Mouse (Mus musculus) MEL (cell line): ENCODE results near the gene Sox5. TPM values are rescaled to one million over a fixed set of nuclear protein-coding genes. Genes with fewer than 3 reads are reported as not detected.

Experiments used
- DNase-seq: peaks from one replicate; pipeline ENCODE4 v3.0.0; 2011; ENCODE audit warnings: low read depth, low spot score
- H3K27ac ChIP-seq: 2 replicates; pipeline ENCODE4 v1.5.1; 2012; ENCODE audit warnings: low read depth, mild to moderate bottlenecking, control low read depth, low read length, moderate library complexity; ENCODE audit not compliant: control insufficient read depth
- H3K27me3 ChIP-seq, 2 experiments: fragments of 150-350 bp in 1 of 2; sonication (generic) in 1 of 2; 2 replicates each; pipeline ENCODE4 v1.6.1; 2012; ENCODE audit warnings: low read length in 2 of 2, mild to moderate bottlenecking in 2 of 2, improper control_type of control experiment in 1 of 2, moderate library complexity in 1 of 2; ENCODE audit not compliant: insufficient read depth in 2 of 2, control insufficient read depth in 1 of 2
- H3K36me3 ChIP-seq, 2 experiments: 2 replicates each; pipeline ENCODE4 v1.6.1; 2012 to 2014; ENCODE audit warnings: low read length in 2 of 2, improper control_type of control experiment in 1 of 2, inconsistent platforms in 1 of 2, mild to moderate bottlenecking in 1 of 2; ENCODE audit not compliant: insufficient read depth in 2 of 2, control insufficient read depth in 1 of 2
- H3K4me1 ChIP-seq, 2 experiments: fragments of 150-350 bp in 1 of 2; sonication (generic) in 1 of 2; 2 replicates each; pipeline ENCODE4 v1.6.1; 2012; ENCODE audit warnings: low read length in 2 of 2, improper control_type of control experiment in 1 of 2, mild to moderate bottlenecking in 1 of 2; ENCODE audit not compliant: insufficient read depth in 2 of 2, control insufficient read depth in 1 of 2
- H3K4me3 ChIP-seq, 2 experiments: fragments of 150-350 bp in 1 of 2; sonication (generic) in 1 of 2; 2 replicates each; pipeline ENCODE4 v1.5.1; 2012; ENCODE audit warnings: low read depth in 2 of 2, low read length in 2 of 2, mild to moderate bottlenecking in 2 of 2, moderate library complexity in 2 of 2, control low read depth in 1 of 2, improper control_type of control experiment in 1 of 2; ENCODE audit not compliant: control insufficient read depth in 1 of 2, insufficient read depth in 1 of 2
- H3K79me2 ChIP-seq: 2 replicates; pipeline ENCODE4 v1.6.1; 2012; ENCODE audit warnings: mild to moderate bottlenecking, low read length, moderate library complexity; ENCODE audit not compliant: control insufficient read depth, poor library complexity, insufficient read depth
- H3K9ac ChIP-seq: 2 replicates; pipeline ENCODE4 v1.6.1; 2012; ENCODE audit warnings: low read depth, mild to moderate bottlenecking, control low read depth, low read length, moderate library complexity; ENCODE audit not compliant: control insufficient read depth, poor library complexity, severe bottlenecking
- H3K9me3 ChIP-seq: fragments of 150-350 bp; sonication (generic); replicated peaks from 2 replicates; pipeline ENCODE4 v1.6.1; 2012; ENCODE audit warnings: mild to moderate bottlenecking, low read length, improper control_type of control experiment, moderate library complexity; ENCODE audit not compliant: insufficient read depth
- BHLHE40 ChIP-seq: IDR thresholded peaks from 2 replicates; pipeline ENCODE4 v1.6.1; 2012; ENCODE audit warnings: low read depth, mild to moderate bottlenecking, inconsistent platforms, low read length, improper control_type of control experiment, borderline replicate concordance
- CHD2 ChIP-seq: IDR thresholded peaks from 2 replicates; pipeline ENCODE4 v1.6.1; 2011; ENCODE audit warnings: low read length, improper control_type of control experiment
- CTCF ChIP-seq, 3 experiments: IDR thresholded peaks in 2 of 3; conservative IDR thresholded peaks in 1 of 3; 2 replicates each; pipeline ENCODE4 v1.5.1; 2011 to 2012; ENCODE audit warnings: low read length in 3 of 3, low read depth in 2 of 3, mild to moderate bottlenecking in 2 of 3, improper control_type of control experiment in 1 of 3, inconsistent platforms in 1 of 3, mixed read lengths in 1 of 3, moderate library complexity in 1 of 3; ENCODE audit not compliant: control insufficient read depth in 1 of 3, insufficient read depth in 1 of 3, poor library complexity in 1 of 3, severe bottlenecking in 1 of 3
- E2F4 ChIP-seq: IDR thresholded peaks from 2 replicates; pipeline ENCODE4 v1.6.1; 2011; ENCODE audit warnings: low read depth, low read length, improper control_type of control experiment, borderline replicate concordance
- EP300 ChIP-seq, 2 experiments: IDR thresholded peaks; 2 replicates each; pipeline ENCODE4 v1.6.1; 2011; ENCODE audit warnings: improper control_type of control experiment in 2 of 2, low read length in 2 of 2, low read depth in 1 of 2, mild to moderate bottlenecking in 1 of 2
- HCFC1 ChIP-seq: IDR thresholded peaks from 2 replicates; pipeline ENCODE4 v1.6.1; 2012; ENCODE audit warnings: low read depth, mild to moderate bottlenecking, inconsistent platforms, low read length, improper control_type of control experiment, moderate library complexity
- KAT2A ChIP-seq: conservative IDR thresholded peaks from 2 replicates; pipeline ENCODE4 v1.6.1; 2012; ENCODE audit warnings: low read depth, low read length, improper control_type of control experiment, inconsistent platforms
- MAX ChIP-seq: IDR thresholded peaks from 2 replicates; pipeline ENCODE4 v1.6.1; 2011; ENCODE audit warnings: low read length, improper control_type of control experiment
- MAZ ChIP-seq: IDR thresholded peaks from 2 replicates; pipeline ENCODE4 v1.6.1; 2012; ENCODE audit warnings: low read depth, mild to moderate bottlenecking, inconsistent platforms, low read length, improper control_type of control experiment
- MEF2A ChIP-seq: IDR thresholded peaks from 2 replicates; pipeline ENCODE4 v1.6.1; 2014; ENCODE audit warnings: low read depth, mild to moderate bottlenecking, inconsistent platforms, low read length, improper control_type of control experiment; ENCODE audit not compliant: poor library complexity, insufficient replicate concordance, severe bottlenecking; ENCODE audit errors: extremely low read depth
- MXI1 ChIP-seq: IDR thresholded peaks from 2 replicates; pipeline ENCODE4 v1.6.1; 2011; ENCODE audit warnings: mild to moderate bottlenecking, low read depth, low read length, improper control_type of control experiment
- MYB ChIP-seq: IDR thresholded peaks from 2 replicates; pipeline ENCODE4 v1.6.1; 2011; ENCODE audit warnings: mild to moderate bottlenecking, low read depth, low read length, improper control_type of control experiment
- MYC ChIP-seq: IDR thresholded peaks from 2 replicates; pipeline ENCODE4 v1.6.1; 2011; ENCODE audit warnings: low read depth, mild to moderate bottlenecking, low read length, improper control_type of control experiment, moderate library complexity
- POLR2AphosphoS2 ChIP-seq: IDR thresholded peaks from 2 replicates; pipeline ENCODE4 v1.6.1; 2011; ENCODE audit warnings: low read length, improper control_type of control experiment
- RCOR1 ChIP-seq: IDR thresholded peaks from 2 replicates; pipeline ENCODE4 v1.6.1; 2012; ENCODE audit warnings: low read depth, mild to moderate bottlenecking, inconsistent platforms, low read length, improper control_type of control experiment
- SIN3A ChIP-seq: IDR thresholded peaks from 2 replicates; pipeline ENCODE4 v1.6.1; 2012; ENCODE audit warnings: low read length, improper control_type of control experiment, inconsistent platforms
- SMC3 ChIP-seq: IDR thresholded peaks from 2 replicates; pipeline ENCODE4 v1.6.1; 2011; ENCODE audit warnings: low read depth, low read length, improper control_type of control experiment
- TAL1 ChIP-seq: IDR thresholded peaks from 2 replicates; pipeline ENCODE4 v1.6.1; 2012; ENCODE audit warnings: mild to moderate bottlenecking, inconsistent platforms, low read length, moderate library complexity, mixed read lengths
- TCF12 ChIP-seq: IDR thresholded peaks from 2 replicates; pipeline ENCODE4 v1.6.1; 2014; ENCODE audit warnings: low read depth, mild to moderate bottlenecking, inconsistent platforms, low read length, improper control_type of control experiment, moderate library complexity
- UBTF ChIP-seq: IDR thresholded peaks from 2 replicates; pipeline ENCODE4 v1.6.1; 2012; ENCODE audit warnings: low read depth, mild to moderate bottlenecking, inconsistent platforms, low read length, improper control_type of control experiment, moderate library complexity, borderline replicate concordance; ENCODE audit not compliant: insufficient read depth
- USF1 ChIP-seq: IDR thresholded peaks from 2 replicates; pipeline ENCODE4 v1.6.1; 2014; ENCODE audit warnings: low read depth, mild to moderate bottlenecking, inconsistent platforms, low read length, improper control_type of control experiment, moderate library complexity
- USF2 ChIP-seq, 2 experiments: IDR thresholded peaks; 2 replicates each; pipeline ENCODE4 v1.6.1; 2011 to 2012; ENCODE audit warnings: improper control_type of control experiment in 2 of 2, low read length in 2 of 2, borderline replicate concordance in 1 of 2, inconsistent platforms in 1 of 2, low read depth in 1 of 2, mild to moderate bottlenecking in 1 of 2; ENCODE audit not compliant: insufficient read depth in 1 of 2
- ZC3H11A ChIP-seq: IDR thresholded peaks from 2 replicates; pipeline ENCODE4 v1.6.1; 2012; ENCODE audit warnings: low read depth, mild to moderate bottlenecking, inconsistent platforms, low read length, improper control_type of control experiment
- ZKSCAN1 ChIP-seq: IDR thresholded peaks from 2 replicates; pipeline ENCODE4 v1.6.1; 2012; ENCODE audit warnings: low read depth, mild to moderate bottlenecking, inconsistent platforms, low read length, improper control_type of control experiment, moderate library complexity
- polyA plus RNA-seq, 2 experiments: library from polyadenylated mRNA; stranded (reverse) in 1 of 2; unstranded in 1 of 2; fragments of >175 nt in 1 of 2; fragments of >200 nt in 1 of 2; gene quantifications; 2 replicates each; pipeline versions ENCODE4 v1.2.1 to v1.2.4; 2012; ENCODE audit warnings: low replicate concordance in 2 of 2, low read depth in 1 of 2; ENCODE audit not compliant: insufficient read length in 2 of 2, insufficient read depth in 1 of 2, missing spikeins in 1 of 2
- total RNA-seq: library from RNA; depleted of rRNA; stranded (reverse); fragments of 300-350 nt; gene quantifications from 2 replicates; pipeline ENCODE4 v1.2.3, GENCODE M21; 2012

The Sox5 gene
- total and polyA plus RNA-seq, 3 experiments: 0.19 to 3.0 TPM; not detected in 1

- DNase-seq: no peak
- H3K27me3 ChIP-seq: no peaks in the 10 kb centered on the region
- H3K4me3 ChIP-seq: no peak overlapping the region
- TF ChIP-seq UBTF: no peak
- no peak for TF ChIP-seq E2F4
- no peak for TF ChIP-seq KAT2A
- TF ChIP-seq SIN3A: no peak
- TF ChIP-seq MXI1: no peak
- TF ChIP-seq EP300 (IDR thresholded peaks at IDR 0.05; ENCODE audit: low read depth in 1 of 2, low read length in 2 of 2): no peak
- no peak for TF ChIP-seq ZC3H11A
- no peak for TF ChIP-seq CHD2
- no peak for TF ChIP-seq MAX
- TF ChIP-seq POLR2AphosphoS2: no peak
- TF ChIP-seq USF2 (IDR thresholded peaks at IDR 0.05; ENCODE audit: borderline replicate concordance in 1 of 2, insufficient read depth in 1 of 2, low read depth in 1 of 2, low read length in 2 of 2): no peak
- TF ChIP-seq USF1: no peak
- no peak for TF ChIP-seq HCFC1
- TF ChIP-seq MYC: no peak
- no peak for TF ChIP-seq TAL1
- no peak for TF ChIP-seq MYB
- H3K9ac ChIP-seq: no peak overlapping the region
- H3K79me2 ChIP-seq: no peaks in the 10 kb centered on the region; the same call in 1 of the 2 replicates
- no peaks in the 10 kb centered on the region for H3K9me3 ChIP-seq
- no peak overlapping the region for H3K27ac ChIP-seq
- H3K4me1 ChIP-seq: no peaks in the 10 kb centered on the region
- peaks cover 0 to 1% of the 10 kb centered on the region in 2 experiments; a peak in 2 of 4 replicates for H3K36me3 ChIP-seq
Observed at GRCm38 (mm10) chr6:143855421-143855820, 926.4 kb downstream of the Sox5 start.

- Histone ChIP-seq H3K36me3 (peaks cover 0 to 1% of the 10 kb centered on the region in 2 experiments; a peak in 1 of 4 replicates), H3K4me1 (no peaks in the 10 kb centered on the region), H3K27ac (no peak overlapping the region), H3K4me3 (no peak overlapping the region), H3K9me3 (no peaks in the 10 kb centered on the region), H3K79me2 (no peaks in the 10 kb centered on the region; the same call in 1 of the 2 replicates), H3K9ac (no peak overlapping the region), H3K27me3 (no peaks in the 10 kb centered on the region)
- DNase-seq: no peak
- TF ChIP-seq KAT2A (no peak), MAX (no peak), SMC3 (no peak), MXI1 (no peak), TCF12 (no peak), MAZ (no peak), CTCF (IDR thresholded peaks at IDR 0.05 in 2 of 3, conservative IDR thresholded peaks at IDR 0.05 in 1 of 3; ENCODE audit: control insufficient read depth in 1 of 3, insufficient read depth in 1 of 3, low read depth in 2 of 3, low read length in 3 of 3, poor library complexity in 1 of 3, severe bottlenecking in 1 of 3) (no peak), ZKSCAN1 (no peak), HCFC1 (no peak), MEF2A (no peak), CHD2 (no peak), E2F4 (no peak), TAL1 (no peak), RCOR1 (no peak), BHLHE40 (no peak), POLR2AphosphoS2 (no peak), USF1 (no peak), SIN3A (no peak), EP300 (IDR thresholded peaks at IDR 0.05; ENCODE audit: low read depth in 1 of 2, low read length in 2 of 2) (no peak)
Observed at GRCm38 (mm10) chr6:143854031-143854430, 927.7 kb downstream of the Sox5 start.
